Mouse (Mus musculus): ENCODE measurements around the gene Kpnb1. TPM values are rescaled to one million over a fixed set of nuclear protein-coding genes. Genes with fewer than 3 reads are reported as not detected.

The Kpnb1 gene
- polyA plus RNA-seq, 1 experiment from 2014 or later: 43.8 TPM

- H3K9me3 ChIP-seq (replicated peaks): no peaks in the 10 kb centered on the region
- 0 out of 2 replicates have a peak overlapping the region, but pooled peaks have one; percentile 31 for H3K9ac ChIP-seq
- ATAC-seq (ENCODE audit: insufficient number of reproducible peaks, low FRiP score, low TSS enrichment, low read depth): no peak
- 63% methylated on average over 5 of the region's 5 CpGs for WGBS
- H3K36me3 ChIP-seq: peaks cover 51% of the 10 kb centered on the region
- H3K27ac ChIP-seq (replicated peaks): no peak overlapping the region
- H3K4me1 ChIP-seq: peaks cover 28% of the 10 kb centered on the region; the same call in 1 of the 2 replicates
- H3K4me3 ChIP-seq (replicated peaks): peak overlapping the region; percentile 91
- H3K27me3 ChIP-seq: no peaks in the 10 kb centered on the region
- H3K4me2 ChIP-seq (replicated peaks): peak overlapping the region; percentile 78
These were observed 1.7 kb downstream of the Kpnb1 start for GRCm38 (mm10) chr11:97185704-97186614.

GRCm38 (mm10) chr11:97184875-97185274, 2.8 kb downstream of the Kpnb1 start:
- no peak overlapping the region for H3K4me2 ChIP-seq (replicated peaks)
- peaks cover 28% of the 10 kb centered on the region; the same call in 1 of the 2 replicates for H3K4me1 ChIP-seq
- no peak overlapping the region for H3K4me3 ChIP-seq (replicated peaks)
- H3K9me3 ChIP-seq (replicated peaks): no peaks in the 10 kb centered on the region
- ATAC-seq (ENCODE audit: insufficient number of reproducible peaks, low FRiP score, low TSS enrichment, low read depth): no peak
- no peaks in the 10 kb centered on the region for H3K27me3 ChIP-seq
- H3K9ac ChIP-seq: no peak overlapping the region
- no peak overlapping the region for H3K27ac ChIP-seq (replicated peaks)
- H3K36me3 ChIP-seq: peaks cover 61% of the 10 kb centered on the region
- 68% methylated on average over 5 of the region's 5 CpGs for WGBS

- WGBS: 94% methylated on average over 3 of the region's 3 CpGs
- no peak overlapping the region for H3K4me2 ChIP-seq (replicated peaks)
- H3K9ac ChIP-seq: no peak overlapping the region
- no peak overlapping the region for H3K4me3 ChIP-seq (replicated peaks)
- ATAC-seq (ENCODE audit: insufficient number of reproducible peaks, low FRiP score, low TSS enrichment, low read depth): no peak
- H3K27ac ChIP-seq (replicated peaks): no peak overlapping the region
- peaks cover 83% of the 10 kb centered on the region for H3K36me3 ChIP-seq
- peaks cover 16% of the 10 kb centered on the region; the same call in 1 of the 2 replicates for H3K4me1 ChIP-seq
- no peaks in the 10 kb centered on the region for H3K27me3 ChIP-seq
- H3K9me3 ChIP-seq (replicated peaks): no peaks in the 10 kb centered on the region
These were observed 5.2 kb downstream of the Kpnb1 start for GRCm38 (mm10) chr11:97182446-97182845.

DNA sequence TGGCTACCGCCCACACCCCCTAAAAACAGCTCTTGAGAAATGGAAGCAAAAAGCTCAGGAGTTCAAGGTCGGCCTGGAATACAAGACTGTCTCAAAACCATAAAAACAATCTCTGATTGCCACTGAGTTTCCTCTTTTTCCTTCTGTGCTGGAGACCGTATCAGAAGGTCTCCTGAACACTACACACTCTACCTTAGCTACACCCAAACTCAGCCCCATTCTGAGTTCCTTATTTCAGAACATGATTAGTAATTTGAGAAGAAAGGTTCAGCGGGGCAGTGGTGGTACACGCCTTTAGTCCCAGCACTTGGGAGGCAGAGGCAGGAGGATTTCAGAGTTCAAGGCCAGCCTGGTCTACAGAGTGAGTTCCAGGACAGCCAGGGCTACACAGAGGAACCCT, 6.6 kb downstream of the Kpnb1 start:
- Histone ChIP-seq H3K27me3 (no peaks in the 10 kb centered on the region), H3K27ac (replicated peaks) (no peak overlapping the region), H3K36me3 (peaks cover 94% of the 10 kb centered on the region), H3K9ac (no peak overlapping the region), H3K4me3 (replicated peaks) (no peak overlapping the region), H3K4me1 (peaks cover 11% of the 10 kb centered on the region; the same call in 1 of the 2 replicates), H3K9me3 (replicated peaks) (no peaks in the 10 kb centered on the region), H3K4me2 (replicated peaks) (no peak overlapping the region)
- WGBS: 73% methylated on average over 5 of the region's 5 CpGs
- no peak for ATAC-seq (ENCODE audit: insufficient number of reproducible peaks, low FRiP score, low TSS enrichment, low read depth)

- no peak overlapping the region for H3K27ac ChIP-seq (replicated peaks)
- no peak for ATAC-seq (ENCODE audit: insufficient number of reproducible peaks, low FRiP score, low TSS enrichment, low read depth)
- peaks cover 96% of the 10 kb centered on the region for H3K36me3 ChIP-seq
- no peaks in the 10 kb centered on the region for H3K27me3 ChIP-seq
- no peaks in the 10 kb centered on the region for H3K4me1 ChIP-seq
- WGBS: 93% methylated on average over 2 of the region's 2 CpGs
- H3K9me3 ChIP-seq (replicated peaks): no peaks in the 10 kb centered on the region
- H3K9ac ChIP-seq: no peak overlapping the region
- no peak overlapping the region for H3K4me3 ChIP-seq (replicated peaks)
- no peak overlapping the region for H3K4me2 ChIP-seq (replicated peaks)
These were observed 9.5 kb downstream of the Kpnb1 start for GRCm38 (mm10) chr11:97178198-97178597.

DNA sequence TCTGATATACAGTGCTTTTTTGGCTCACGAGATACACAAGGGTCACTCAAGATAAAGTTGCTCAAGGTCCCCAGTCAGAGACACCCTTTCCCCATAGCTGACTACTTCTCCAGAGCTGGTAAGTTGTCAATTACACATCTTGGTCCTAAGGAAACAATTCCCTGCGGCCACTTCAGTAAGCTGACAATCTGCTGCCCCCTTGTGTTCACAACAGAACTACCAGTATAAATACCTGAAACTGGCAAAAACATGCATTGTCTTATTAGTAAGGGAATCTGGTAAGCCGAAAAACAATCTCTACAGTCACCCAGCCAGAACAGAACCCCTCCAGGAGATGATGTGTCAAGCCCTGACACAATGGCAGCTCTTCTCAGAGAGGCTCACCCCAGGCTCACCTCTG, 10.8 kb downstream of the Kpnb1 start:
- Histone ChIP-seq H3K27me3 (no peaks in the 10 kb centered on the region), H3K9ac (no peak overlapping the region), H3K9me3 (replicated peaks) (no peaks in the 10 kb centered on the region), H3K4me2 (replicated peaks) (no peak overlapping the region), H3K27ac (replicated peaks) (no peak overlapping the region), H3K4me1 (no peaks in the 10 kb centered on the region), H3K36me3 (peaks cover 95% of the 10 kb centered on the region), H3K4me3 (replicated peaks) (no peak overlapping the region)
- 44% methylated on average over 3 of the region's 3 CpGs for WGBS
- no peak for ATAC-seq (ENCODE audit: insufficient number of reproducible peaks, low FRiP score, low TSS enrichment, low read depth)

GRCm38 (mm10) chr11:97175499-97175898, 12.2 kb downstream of the Kpnb1 start:
- Histone ChIP-seq H3K4me3 (replicated peaks) (no peak overlapping the region), H3K4me2 (replicated peaks) (no peak overlapping the region), H3K9ac (no peak overlapping the region), H3K9me3 (replicated peaks) (no peaks in the 10 kb centered on the region), H3K36me3 (peaks cover 95% of the 10 kb centered on the region), H3K27ac (replicated peaks) (no peak overlapping the region), H3K4me1 (no peaks in the 10 kb centered on the region), H3K27me3 (no peaks in the 10 kb centered on the region)
- 87% methylated on average over 7 of the region's 7 CpGs for whole genome bisulfite sequencing
- no peak for ATAC-seq (ENCODE audit: insufficient number of reproducible peaks, low FRiP score, low TSS enrichment, low read depth)

DNA sequence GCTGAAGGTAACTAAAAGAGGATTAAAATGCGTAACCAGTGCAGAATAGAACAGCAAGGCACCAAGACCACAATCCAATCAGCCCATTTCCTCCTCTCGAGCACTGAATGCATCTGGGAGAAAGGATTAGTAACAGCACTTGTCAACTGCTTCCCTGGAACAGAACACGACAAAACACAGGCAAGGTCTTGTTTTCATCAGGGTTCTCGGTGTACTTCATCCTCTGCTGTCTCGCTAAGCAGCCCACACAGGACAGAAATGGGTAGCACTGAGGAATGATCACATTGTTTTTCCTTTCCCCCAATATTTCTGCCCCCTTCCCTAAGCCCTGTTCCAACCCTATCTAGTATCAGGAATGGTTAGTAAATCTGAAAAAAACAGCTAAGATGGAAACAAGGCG, 27.3 kb downstream of the Kpnb1 start:
- Histone ChIP-seq H3K4me2 (replicated peaks) (no peak overlapping the region), H3K4me1 (no peaks in the 10 kb centered on the region), H3K36me3 (peaks cover 89% of the 10 kb centered on the region), H3K27ac (replicated peaks) (no peak overlapping the region), H3K27me3 (no peaks in the 10 kb centered on the region), H3K9me3 (replicated peaks) (no peaks in the 10 kb centered on the region), H3K9ac (no peak overlapping the region), H3K4me3 (replicated peaks) (no peak overlapping the region)
- WGBS: 58% methylated on average over 6 of the region's 6 CpGs
- no peak for ATAC-seq (ENCODE audit: insufficient number of reproducible peaks, low FRiP score, low TSS enrichment, low read depth)

GRCm38 (mm10) chr11:97156999-97157398, 30.7 kb downstream of the Kpnb1 start:
- ATAC-seq (ENCODE audit: insufficient number of reproducible peaks, low FRiP score, low TSS enrichment, low read depth): no peak
- peaks cover 57% of the 10 kb centered on the region for H3K36me3 ChIP-seq
- H3K4me3 ChIP-seq (replicated peaks): no peak overlapping the region
- H3K27ac ChIP-seq (replicated peaks): no peak overlapping the region; the same call in 1 of the 2 replicates
- WGBS: 77% methylated on average over 7 of the region's 7 CpGs
- no peaks in the 10 kb centered on the region for H3K27me3 ChIP-seq
- peaks cover 16% of the 10 kb centered on the region for H3K4me1 ChIP-seq
- no peak overlapping the region for H3K4me2 ChIP-seq (replicated peaks)
- H3K9me3 ChIP-seq (replicated peaks): no peaks in the 10 kb centered on the region
- no peak overlapping the region for H3K9ac ChIP-seq

GRCm38 (mm10) chr11:97152662-97153287, 34.9 kb downstream of the Kpnb1 start:
- Histone ChIP-seq H3K4me3 (replicated peaks) (no peak overlapping the region), H3K9ac (no peak overlapping the region)
- WGBS: 33% methylated on average over 10 of the region's 10 CpGs

DNA sequence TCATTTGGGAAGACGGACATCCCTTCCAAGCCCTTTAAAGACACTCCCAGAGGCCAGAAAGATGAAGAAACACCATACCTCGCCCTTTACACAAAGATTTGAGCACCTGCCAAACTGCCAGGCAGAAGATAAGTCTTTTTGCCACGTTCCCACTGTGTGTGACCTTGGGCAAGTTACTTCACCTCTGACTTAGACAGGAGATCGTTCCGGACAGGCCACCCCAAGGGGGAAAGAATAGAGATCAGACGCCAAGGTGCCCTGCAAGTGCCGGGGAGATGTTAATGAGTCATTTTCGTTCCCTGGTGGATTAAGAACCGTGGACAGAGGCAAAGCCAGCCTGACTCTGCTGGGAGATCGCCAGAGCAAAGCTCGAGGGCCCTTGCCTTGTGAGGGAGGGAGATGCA, 35.7 kb downstream of the Kpnb1 start:
- Histone ChIP-seq H3K4me1 (peaks cover 49% of the 10 kb centered on the region), H3K27ac (replicated peaks) (peak overlapping the region; percentile 93)
- ATAC-seq (ENCODE audit: insufficient number of reproducible peaks, low FRiP score, low TSS enrichment, low read depth): no peak

More at GRCm38 (mm10) chr11:97152662-97153287, 34.9 kb downstream of the Kpnb1 start:
- H3K4me1 ChIP-seq: peaks cover 45% of the 10 kb centered on the region
- no peaks in the 10 kb centered on the region for H3K9me3 ChIP-seq (replicated peaks)
- H3K27me3 ChIP-seq: no peaks in the 10 kb centered on the region
- no peak for ATAC-seq (ENCODE audit: insufficient number of reproducible peaks, low FRiP score, low TSS enrichment, low read depth)
- no peak overlapping the region for H3K27ac ChIP-seq (replicated peaks)
- peaks cover 30% of the 10 kb centered on the region for H3K36me3 ChIP-seq
- H3K4me2 ChIP-seq (replicated peaks): no peak overlapping the region

More for the DNA sequence above, 35.7 kb downstream of the Kpnb1 start:
- Histone ChIP-seq H3K9me3 (replicated peaks) (no peaks in the 10 kb centered on the region), H3K4me2 (replicated peaks) (peak overlapping the region; percentile 87), H3K9ac (no peak overlapping the region), H3K4me3 (replicated peaks) (peak overlapping the region; percentile 77), H3K27me3 (no peaks in the 10 kb centered on the region), H3K36me3 (peaks cover 23% of the 10 kb centered on the region)
- 2% methylated on average over 11 of the region's 11 CpGs for WGBS

Data from embryonic facial prominence, embryonic 15.5 days (tissue).